Mouse (Mus musculus) CD4-positive, CD25-positive, alpha-beta regulatory T cell, adult 4 months (primary cell): ENCODE results near the gene Arap1. TPM values are rescaled to one million over a fixed set of nuclear protein-coding genes. Genes with fewer than 3 reads are reported as not detected.

Experiments
- ATAC-seq: one replicate; pipeline ENCODE4 v1.8.0; 2017
- polyA plus RNA-seq, 2 experiments: library from polyadenylated mRNA; unstranded; fragments of 100-300 nt; shearing (Covaris generic); gene quantifications; one replicate each; pipeline ENCODE4 v1.2.1; 2017

The Arap1 gene
- polyA plus RNA-seq, 2 experiments from 2014 or later: 35.9 to 67.2 TPM

GRCm38 (mm10) chr7:101327786-101328185, 20.1 kb upstream of the Arap1 start:
- no peak for ATAC-seq

- no peak for ATAC-seq
Measured at GRCm38 (mm10) chr7:101328621-101329158, 19.2 kb upstream of the Arap1 start.

- no peak for ATAC-seq
Measured at GRCm38 (mm10) chr7:101329606-101330005, 18.3 kb upstream of the Arap1 start.

GRCm38 (mm10) chr7:101330074-101330840, 17.6 kb upstream of the Arap1 start:
- ATAC-seq: no peak

DNA sequence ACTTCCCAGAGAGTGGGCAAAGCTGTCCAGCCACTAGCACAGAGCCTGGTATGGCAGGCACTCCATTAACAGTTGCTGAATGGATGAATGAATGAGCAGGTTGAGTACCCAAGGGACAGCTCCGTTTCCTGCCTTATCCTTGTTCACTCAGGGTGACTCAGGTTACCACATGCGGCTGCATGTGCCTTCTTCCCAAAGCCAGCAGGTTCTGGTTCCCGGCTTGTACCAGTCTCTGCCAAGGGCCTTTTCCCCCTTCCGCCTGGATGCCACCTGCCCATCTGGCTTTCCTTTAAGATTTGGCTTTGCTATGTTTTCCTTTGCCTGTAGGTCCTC, 17.1 kb upstream of the Arap1 start:
- no peak for ATAC-seq

- ATAC-seq: no peak
Measured at GRCm38 (mm10) chr7:101332045-101332831, 15.6 kb upstream of the Arap1 start.

DNA sequence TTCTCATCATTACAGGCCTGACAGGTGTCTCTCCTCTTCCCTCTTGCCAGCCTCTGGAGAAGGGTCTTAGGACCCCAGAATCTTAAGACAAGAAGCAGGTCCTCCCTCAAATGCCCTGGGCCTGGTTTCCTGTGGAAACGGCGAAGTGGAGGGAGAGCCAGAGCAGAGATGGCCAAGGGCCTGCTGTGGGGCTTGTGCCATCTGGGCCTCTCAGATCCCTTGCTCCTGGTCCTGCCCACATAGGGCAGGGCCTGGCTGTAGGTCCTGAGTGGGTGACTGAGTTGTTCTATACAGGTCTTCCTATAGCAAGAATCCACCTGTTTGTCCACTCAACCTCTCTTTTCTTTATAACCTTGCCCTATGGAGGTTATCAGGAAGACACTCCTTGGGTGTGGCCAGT, 12.6 kb upstream of the Arap1 start:
- no peak for ATAC-seq

GRCm38 (mm10) chr7:101336686-101337085, 11.2 kb upstream of the Arap1 start:
- ATAC-seq: no peak

DNA sequence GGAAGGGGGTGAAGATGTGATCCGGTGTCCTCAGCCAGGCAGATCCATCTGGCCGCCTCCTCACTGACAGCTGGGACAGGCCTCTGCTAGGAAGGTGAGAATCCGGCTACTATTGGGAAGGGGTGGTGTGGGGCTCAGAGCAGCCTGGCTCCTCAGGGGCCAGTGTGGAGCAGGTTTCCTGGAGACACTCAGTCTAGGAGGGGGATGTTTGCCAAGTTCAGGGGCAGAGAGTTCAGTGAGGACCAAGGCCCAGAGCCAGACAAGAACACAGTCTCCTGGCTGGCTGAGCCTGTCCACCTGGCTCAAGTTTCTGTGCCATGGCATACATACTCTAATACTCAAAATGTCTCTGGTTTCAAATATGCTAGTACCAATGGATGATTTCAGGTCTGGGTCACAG, 10.5 kb upstream of the Arap1 start:
- no peak for ATAC-seq

GRCm38 (mm10) chr7:101341405-101341804, 6.5 kb upstream of the Arap1 start:
- ATAC-seq: peak; percentile 73

- no peak for ATAC-seq
Measured at GRCm38 (mm10) chr7:101343135-101343534, 4.7 kb upstream of the Arap1 start.

DNA sequence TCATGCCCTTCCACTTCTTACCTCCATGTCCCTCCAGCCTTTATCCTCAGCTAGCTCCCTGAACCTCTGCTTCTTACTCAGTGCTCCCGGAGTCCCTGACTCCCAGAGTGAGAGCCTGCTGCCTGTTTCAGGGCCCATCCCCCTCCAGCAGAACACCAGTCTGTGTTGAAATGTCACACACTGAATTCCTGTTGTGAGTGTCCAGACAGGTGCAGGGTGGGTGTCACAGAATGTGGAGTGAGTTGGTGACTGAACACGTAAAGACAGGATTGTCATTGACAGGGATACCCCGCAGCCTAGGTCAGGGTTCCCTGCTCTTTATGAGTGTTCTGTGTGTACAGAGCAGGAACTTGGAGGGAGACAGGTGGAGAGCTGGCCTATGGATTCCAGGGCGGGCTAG, 3.0 kb upstream of the Arap1 start:
- ATAC-seq: no peak

GRCm38 (mm10) chr7:101346991-101347390, 876 bp upstream of the Arap1 start:
- no peak for ATAC-seq

DNA sequence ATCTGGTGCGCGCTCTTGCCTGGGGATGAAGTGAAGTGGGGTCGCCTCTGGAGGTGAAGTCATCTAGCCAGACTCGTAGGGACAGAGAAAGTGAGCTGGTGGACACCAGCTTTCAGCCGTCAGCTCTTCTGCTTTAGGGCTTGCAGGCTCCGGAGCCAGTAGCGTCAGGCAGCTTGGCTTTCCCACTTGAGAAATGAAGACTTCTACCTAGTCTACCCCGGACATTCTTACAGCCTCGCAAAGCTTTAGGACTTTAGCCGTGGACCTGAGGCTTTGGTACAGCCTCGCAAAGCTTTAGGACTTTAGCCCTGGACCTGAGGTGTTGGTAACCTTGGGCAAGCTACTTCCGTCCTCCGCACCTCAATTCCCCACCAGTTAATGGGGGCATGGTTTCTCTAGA, 445 bp downstream of the Arap1 start:
- peak; percentile 38 for ATAC-seq

- ATAC-seq: no peak
Measured at GRCm38 (mm10) chr7:101349861-101350260, 2.0 kb downstream of the Arap1 start.

- ATAC-seq: no peak
Measured at GRCm38 (mm10) chr7:101352404-101352803, 4.5 kb downstream of the Arap1 start.

GRCm38 (mm10) chr7:101354423-101354822, 6.6 kb downstream of the Arap1 start:
- ATAC-seq: no peak

- no peak for ATAC-seq
Measured at GRCm38 (mm10) chr7:101355551-101356100, 7.8 kb downstream of the Arap1 start.

DNA sequence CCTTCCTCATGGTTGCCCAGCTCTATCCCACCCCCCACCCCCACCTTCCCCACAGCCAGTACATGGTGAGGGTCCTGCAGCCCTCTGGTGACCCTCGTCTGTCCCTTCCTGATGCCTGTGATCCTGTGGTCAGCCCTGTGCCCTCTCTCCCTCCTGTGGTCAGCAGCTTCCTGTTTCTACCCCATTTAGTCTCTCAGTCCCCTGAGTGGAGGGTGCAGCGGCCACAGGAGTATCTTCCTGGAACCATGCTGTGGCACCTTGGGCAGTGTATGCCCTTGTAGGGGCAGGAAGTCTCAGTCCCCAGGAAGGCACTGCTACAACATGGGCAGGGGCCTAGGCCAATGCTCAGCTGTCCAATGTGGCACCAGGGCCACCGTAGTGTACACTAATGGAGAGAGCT, 9.0 kb downstream of the Arap1 start:
- no peak for ATAC-seq

GRCm38 (mm10) chr7:101360406-101360805, 12.5 kb downstream of the Arap1 start:
- no peak for ATAC-seq

DNA sequence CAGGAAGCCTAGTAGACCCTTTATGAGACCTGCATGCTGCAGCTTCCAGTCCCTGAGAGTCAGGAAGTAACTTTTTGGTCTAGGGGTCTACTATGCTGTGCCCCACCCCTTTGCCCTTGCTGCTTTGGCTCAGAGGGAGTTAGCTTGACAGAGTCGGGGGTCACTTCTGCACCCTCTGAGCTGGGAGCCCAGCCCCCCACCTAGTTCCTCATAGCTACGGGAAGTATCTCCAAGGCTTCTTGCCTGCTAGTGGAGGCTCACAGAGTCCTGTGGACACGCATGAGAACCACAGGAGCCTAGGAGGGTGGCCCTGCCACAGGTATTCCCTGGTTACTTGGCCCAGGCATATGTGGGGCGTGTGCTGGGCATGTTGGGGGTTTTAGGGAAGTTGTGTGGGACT, 13.2 kb downstream of the Arap1 start:
- ATAC-seq: no peak

GRCm38 (mm10) chr7:101361767-101362166, 13.9 kb downstream of the Arap1 start:
- ATAC-seq: no peak

DNA sequence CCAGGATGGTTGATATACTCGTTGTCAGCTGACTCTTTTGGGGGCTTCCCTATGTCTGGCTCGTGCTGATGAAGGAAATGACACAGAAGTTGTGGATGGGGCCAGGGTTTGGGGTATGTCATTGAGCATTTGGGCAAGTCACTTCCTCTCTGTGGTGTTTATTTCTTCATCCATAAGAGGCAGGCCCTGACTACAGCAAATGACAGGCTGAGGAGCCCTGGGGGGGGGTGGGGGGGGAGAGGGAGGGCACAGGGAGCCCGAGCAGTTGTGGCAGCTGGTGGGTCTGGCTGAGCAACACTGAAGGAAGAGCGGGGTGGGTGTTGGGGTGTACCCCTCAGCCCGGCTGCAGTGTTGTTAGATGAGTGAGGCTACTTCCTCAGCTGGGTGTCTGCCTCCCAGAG, 14.9 kb downstream of the Arap1 start:
- ATAC-seq: no peak

DNA sequence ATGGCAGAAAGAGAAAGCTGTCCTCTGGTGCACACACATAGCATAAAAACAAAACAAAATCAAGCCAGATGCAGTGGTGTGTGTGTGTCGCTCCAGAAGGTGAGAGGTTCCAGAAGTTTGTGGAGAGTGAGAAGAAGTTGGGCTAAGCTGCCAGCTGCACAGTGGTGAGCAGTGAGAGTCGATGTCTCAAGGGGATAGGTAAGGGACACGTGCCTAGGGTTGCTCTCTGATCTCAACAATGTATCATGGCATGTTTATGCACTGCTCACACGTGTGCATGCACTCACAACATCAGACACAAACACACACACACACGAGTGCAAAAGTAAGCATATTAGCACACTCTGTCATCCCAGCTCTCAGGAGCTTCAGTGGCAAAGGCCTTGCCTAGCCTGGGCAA, 16.0 kb downstream of the Arap1 start:
- ATAC-seq: no peak
